Mouse (Mus musculus): ENCODE measurements around the gene Ms4a10. TPM values are rescaled to one million over a fixed set of nuclear protein-coding genes. Genes with fewer than 3 reads are reported as not detected.

The Ms4a10 gene
- total RNA-seq (2021) = not detected
- long read RNA-seq, experiment 1 = 0 reads
- long read RNA-seq, experiment 2 = 0 reads

- no peak for DNase-seq
- intact Hi-C loops (cut with DNase I) = no loop called here
Observed at GRCm38 (mm10) chr19:10974238-10974865, at the start of gene Ms4a10. Ms4a10 (minus strand) TSS chr19:10974670.

- intact Hi-C loops (cut with DNase I) = no loop called here
- DNase-seq = no peak
Observed at GRCm38 (mm10) chr19:11022382-11022781, 47.9 kb upstream of the Ms4a10 start.

- DNase-seq = no peak
- intact Hi-C loops (cut with DNase I) = no loop called here
Observed at GRCm38 (mm10) chr19:11017891-11018290, 43.4 kb upstream of the Ms4a10 start, which contains the start of gene Ms4a18. Ms4a18 (minus strand) TSS chr19:11018031.

GRCm38 (mm10) chr19:11017251-11017650 is 42.8 kb upstream of the Ms4a10 start:
- intact Hi-C loops (cut with DNase I) = no loop called here
- no peak for DNase-seq

GRCm38 (mm10) chr19:11015998-11016397 is 41.5 kb upstream of the Ms4a10 start:
- no peak for DNase-seq
- intact Hi-C loops (cut with DNase I) = no loop called here

- DNase-seq = no peak
- intact Hi-C loops (cut with DNase I) = no loop called here
Observed at GRCm38 (mm10) chr19:11015468-11015867, 41.0 kb upstream of the Ms4a10 start.

GRCm38 (mm10) chr19:10993150-10993549 is 18.7 kb upstream of the Ms4a10 start, which contains the start of gene Ms4a15:
Ms4a15 (minus strand) TSS chr19:10993250.
- intact Hi-C loops (cut with DNase I) = no loop called here
- no peak for DNase-seq

GRCm38 (mm10) chr19:10991911-10992310 is 17.4 kb upstream of the Ms4a10 start:
- intact Hi-C loops (cut with DNase I) = no loop called here
- no peak for DNase-seq

GRCm38 (mm10) chr19:10990751-10991150 is 16.3 kb upstream of the Ms4a10 start:
- intact Hi-C loops (cut with DNase I) = no loop called here
- DNase-seq = no peak

- DNase-seq = no peak
- intact Hi-C loops (cut with DNase I) = no loop called here
Observed at GRCm38 (mm10) chr19:10988563-10988962, 14.1 kb upstream of the Ms4a10 start.

GRCm38 (mm10) chr19:10985889-10986288 is 11.4 kb upstream of the Ms4a10 start:
- intact Hi-C loops (cut with DNase I) = no loop called here
- no peak for DNase-seq

GRCm38 (mm10) chr19:10984551-10984950 is 10.1 kb upstream of the Ms4a10 start:
- intact Hi-C loops (cut with DNase I) = no loop called here
- no peak for DNase-seq

- peak in 1 of 2 experiments; percentile 20 for DNase-seq
- intact Hi-C loops (cut with DNase I) = no loop called here
Observed at GRCm38 (mm10) chr19:10983146-10983545, 8.7 kb upstream of the Ms4a10 start.

GRCm38 (mm10) chr19:10980210-10980609 is 5.7 kb upstream of the Ms4a10 start:
- DNase-seq = no peak
- intact Hi-C loops (cut with DNase I) = no loop called here

GRCm38 (mm10) chr19:10979184-10980168 is 5.0 kb upstream of the Ms4a10 start:
- peak; percentile 71 to 72 for DNase-seq
- intact Hi-C loops (cut with DNase I) = loop anchor here (1.0 kb wide), 1 partner anchor 313 kb away; no protein-coding TSS in a partner anchor

GRCm38 (mm10) chr19:10976318-10976717 is 1.8 kb upstream of the Ms4a10 start:
- no peak for DNase-seq
- intact Hi-C loops (cut with DNase I) = no loop called here

- intact Hi-C loops (cut with DNase I) = no loop called here
- DNase-seq = no peak
Observed at GRCm38 (mm10) chr19:10975187-10975586, 717 bp upstream of the Ms4a10 start.

GRCm38 (mm10) chr19:10973187-10973586 is 1.3 kb downstream of the Ms4a10 start:
- intact Hi-C loops (cut with DNase I) = no loop called here
- no peak for DNase-seq

GRCm38 (mm10) chr19:10972660-10973059 is 1.8 kb downstream of the Ms4a10 start:
- intact Hi-C loops (cut with DNase I) = no loop called here
- no peak for DNase-seq

- no peak for DNase-seq
- intact Hi-C loops (cut with DNase I) = no loop called here
Observed at GRCm38 (mm10) chr19:10970457-10970856, 4.0 kb downstream of the Ms4a10 start.

GRCm38 (mm10) chr19:10968578-10968977 is 5.9 kb downstream of the Ms4a10 start:
- intact Hi-C loops (cut with DNase I) = no loop called here
- peak in 1 of 2 experiments; percentile 18 for DNase-seq
